Mouse (Mus musculus) neural tube, embryonic 15.5 days (tissue): ENCODE results near the gene Ern1. TPM values are rescaled to one million over a fixed set of nuclear protein-coding genes. Genes with fewer than 3 reads are reported as not detected.
"Not testable (repeated sequence)": the region's sequence is repeated elsewhere in the genome, so short reads cannot be mapped to it uniquely, and the experiment has no call there.

Experiments used
- ATAC-seq: fragments of 200-750 bp; cut with Nextera tagmentation; 2 replicates; pipeline ENCODE4 v1.8.0; 2017; ENCODE audit warnings: mild to moderate bottlenecking, moderate TSS enrichment, moderate library complexity; ENCODE audit not compliant: low FRiP score
- H3K27ac ChIP-seq: fragments of 300-500 bp; sonication (generic); replicated peaks from 2 replicates; pipeline ENCODE4 v1.5.1; 2015; ENCODE audit warnings: mild to moderate bottlenecking, inconsistent platforms
- H3K27me3 ChIP-seq: fragments of 300-500 bp; sonication (generic); replicated peaks from 2 replicates; pipeline ENCODE4 v1.6.1; 2015; ENCODE audit warnings: inconsistent platforms
- H3K36me3 ChIP-seq: fragments of 300-500 bp; sonication (generic); 2 replicates; pipeline ENCODE4 v1.6.1; 2015; ENCODE audit warnings: inconsistent platforms
- H3K4me1 ChIP-seq: fragments of 300-500 bp; sonication (generic); 2 replicates; pipeline ENCODE4 v1.6.1; 2015; ENCODE audit warnings: inconsistent platforms
- H3K4me2 ChIP-seq: fragments of 300-500 bp; sonication (generic); 2 replicates; pipeline ENCODE4 v1.6.1; 2015; ENCODE audit warnings: inconsistent platforms, mild to moderate bottlenecking, moderate library complexity
- H3K4me3 ChIP-seq: fragments of 300-500 bp; sonication (generic); replicated peaks from 2 replicates; pipeline ENCODE4 v1.5.1; 2015; ENCODE audit warnings: mild to moderate bottlenecking, inconsistent platforms
- H3K9ac ChIP-seq: fragments of 300-500 bp; sonication (generic); replicated peaks from 2 replicates; pipeline ENCODE4 v1.6.1; 2015; ENCODE audit warnings: mild to moderate bottlenecking, inconsistent platforms
- H3K9me3 ChIP-seq: fragments of 300-500 bp; sonication (generic); replicated peaks from 2 replicates; pipeline ENCODE4 v1.6.1; 2016; ENCODE audit warnings: inconsistent platforms
- whole genome bisulfite sequencing: fragments of 180-500 bp; shearing (Covaris S2); methylation state at CpG from one replicate; pipeline ENCODE4 v1.1.7; 2015; ENCODE audit warnings: mixed read lengths; 5-methylcytosine and 5-hydroxymethylcytosine counted together
- polyA plus RNA-seq: library from polyadenylated mRNA; unstranded; fragments of >200 nt; fragmentation: Nextera tagmentation; extraction: Ambion mirVana; gene quantifications from 2 replicates; pipeline ENCODE4 v1.2.1, GENCODE M21; 2015

Gene Ern1
- polyA plus RNA-seq, 1 experiment from 2014 or later, result 4.1 TPM

GRCm38 (mm10) chr11:106397656-106398055 is 90.0 kb downstream of the Ern1 start:
- no peak overlapping the region for H3K4me2 ChIP-seq
- H3K27me3 ChIP-seq, result no peaks in the 10 kb centered on the region
- no peak overlapping the region for H3K9ac ChIP-seq
- H3K27ac ChIP-seq, result no peak overlapping the region
- peaks cover 47% of the 10 kb centered on the region for H3K36me3 ChIP-seq
- no peak for ATAC-seq
- no peaks in the 10 kb centered on the region for H3K9me3 ChIP-seq
- H3K4me3 ChIP-seq, result no peak overlapping the region
- H3K4me1 ChIP-seq, result no peaks in the 10 kb centered on the region
- WGBS, result 87% methylated on average over 3 of the region's 3 CpGs

DNA sequence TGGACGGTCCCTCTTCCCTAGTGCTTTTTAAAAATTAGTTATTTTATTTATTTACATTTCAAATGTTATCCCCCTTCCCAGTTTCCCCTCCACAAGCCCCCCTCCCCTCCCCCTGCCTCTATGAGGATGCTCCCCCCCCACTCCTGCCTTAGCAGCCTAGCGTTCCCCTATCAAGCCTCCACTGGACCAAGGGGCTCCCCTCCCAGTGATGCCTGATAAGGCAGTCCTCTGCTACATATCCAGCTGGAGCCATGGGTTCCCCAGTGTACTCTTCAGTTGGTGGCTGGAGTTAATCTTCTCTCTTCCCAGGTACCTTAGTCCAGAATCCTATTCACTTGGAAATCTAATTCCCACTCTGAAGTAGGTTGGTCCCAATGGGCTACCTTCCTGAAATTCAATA is 93.6 kb downstream of the Ern1 start:
- not testable (repeated sequence) for H3K4me2 ChIP-seq, H3K4me3 ChIP-seq, H3K9me3 ChIP-seq, H3K27ac ChIP-seq, H3K27me3 ChIP-seq, ATAC-seq, H3K4me1 ChIP-seq, H3K9ac ChIP-seq
- peaks cover 17% of the 10 kb centered on the region for H3K36me3 ChIP-seq
- 88% methylated on average over 2 of the region's 2 CpGs for WGBS

DNA sequence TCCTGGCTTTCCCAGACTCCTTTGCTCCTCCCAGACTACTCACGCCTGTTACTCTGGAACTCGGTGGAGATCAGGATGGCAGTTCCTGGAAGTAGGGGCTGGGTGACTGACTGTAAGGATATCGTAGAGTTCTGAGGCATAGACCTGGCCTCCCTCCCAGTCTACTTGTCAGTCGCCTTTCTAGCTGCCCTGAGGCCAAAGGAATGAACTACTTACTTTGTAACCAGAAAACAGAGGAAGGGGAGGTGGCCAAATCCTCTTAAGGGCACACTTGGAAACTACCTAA is 94.4 kb downstream of the Ern1 start:
- Histone ChIP-seq H3K9me3 (no peaks in the 10 kb centered on the region), H3K27me3 (no peaks in the 10 kb centered on the region), H3K27ac (no peak overlapping the region), H3K4me1 (peaks cover 7% of the 10 kb centered on the region; the same call in 1 of the 2 replicates), H3K9ac (no peak overlapping the region), H3K4me2 (no peak overlapping the region), H3K36me3 (peaks cover 10% of the 10 kb centered on the region), H3K4me3 (no peak overlapping the region)
- no peak for ATAC-seq
- 70% methylated on average over 4 of the region's 4 CpGs for WGBS

DNA sequence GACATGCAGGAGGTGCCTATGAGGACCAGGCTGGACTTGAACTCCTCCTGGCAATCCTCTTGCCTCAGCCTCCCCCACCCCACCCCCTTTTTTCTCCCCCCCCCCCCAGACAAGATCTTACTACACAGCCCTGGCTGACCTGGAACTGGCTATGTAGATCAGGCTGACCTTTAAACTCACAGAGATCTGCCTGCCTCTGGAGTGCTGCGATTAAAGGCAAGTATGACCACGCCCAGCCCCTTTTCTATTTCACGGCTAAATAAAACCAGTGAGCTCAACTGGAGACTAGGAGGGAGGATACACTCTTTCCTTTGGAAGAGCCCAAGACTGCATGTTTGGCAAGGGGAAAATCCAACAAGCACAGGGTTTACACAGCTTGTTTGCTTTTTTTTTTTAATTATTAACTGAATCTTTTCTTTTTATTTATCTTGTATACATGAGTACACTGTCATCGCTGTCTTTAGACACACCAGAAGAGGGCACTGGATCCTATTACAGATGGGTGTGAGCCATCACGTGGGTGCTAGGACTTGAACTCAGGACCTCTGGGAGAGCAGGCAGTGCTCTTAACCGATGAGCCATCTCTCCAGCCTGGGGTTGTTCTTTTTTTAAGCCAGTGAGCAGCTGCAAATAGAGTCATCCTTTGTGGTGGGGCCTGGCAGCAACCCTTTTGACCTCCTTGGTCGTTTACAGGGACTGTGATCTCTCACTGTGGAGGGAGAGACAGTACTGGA is 94.9 kb downstream of the Ern1 start:
- Histone ChIP-seq H3K27ac (no peak overlapping the region), H3K36me3 (peaks cover 6% of the 10 kb centered on the region; the same call in 1 of the 2 replicates), H3K4me2 (no peak overlapping the region), H3K27me3 (no peaks in the 10 kb centered on the region), H3K9me3 (no peaks in the 10 kb centered on the region), H3K4me1 (peaks cover 7% of the 10 kb centered on the region; the same call in 1 of the 2 replicates), H3K9ac (no peak overlapping the region), H3K4me3 (no peak overlapping the region)
- ATAC-seq, result no peak
- WGBS, result 64% methylated on average over 7 of the region's 7 CpGs

- ATAC-seq, result peak; percentile 72; the same call in 1 of the 2 replicates
- Histone ChIP-seq H3K27ac (no peak overlapping the region), H3K9ac (no peak overlapping the region), H3K4me1 (peaks cover 7% of the 10 kb centered on the region; the same call in 1 of the 2 replicates), H3K4me2 (no peak overlapping the region), H3K36me3 (0 out of 2 replicates have a peak, but pooled peaks cover 5% of the 10 kb centered on the region), H3K9me3 (no peaks in the 10 kb centered on the region), H3K4me3 (no peak overlapping the region), H3K27me3 (no peaks in the 10 kb centered on the region)
- WGBS, result 31% methylated on average over 6 of the region's 6 CpGs
These were observed 96.0 kb downstream of the Ern1 start for GRCm38 (mm10) chr11:106391546-106392188.

DNA sequence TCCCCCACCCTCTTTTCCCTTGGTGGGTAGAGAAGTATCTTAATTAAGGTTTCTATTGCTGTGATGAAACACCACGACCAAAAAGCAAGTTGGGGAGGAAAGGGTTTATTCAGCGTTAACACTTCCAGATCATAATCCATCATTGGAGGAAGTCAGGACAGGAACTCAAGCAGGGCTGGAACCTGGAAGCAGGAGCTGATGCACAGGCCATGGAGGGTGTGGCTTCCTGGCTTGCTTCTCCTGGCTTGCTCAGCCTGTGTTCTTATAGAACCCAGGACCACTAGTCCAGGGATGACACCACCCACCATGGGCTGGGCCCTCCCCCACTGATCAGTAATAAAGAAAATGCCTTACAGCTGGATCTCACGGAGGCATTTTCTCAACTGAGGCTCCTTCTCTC is 96.9 kb downstream of the Ern1 start:
- H3K4me3 ChIP-seq, result no peak overlapping the region
- no peaks in the 10 kb centered on the region for H3K27me3 ChIP-seq
- WGBS, result 63% methylated on average over 3 of the region's 3 CpGs
- ATAC-seq, result no peak
- H3K27ac ChIP-seq, result no peak overlapping the region
- peaks cover 7% of the 10 kb centered on the region; the same call in 1 of the 2 replicates for H3K4me1 ChIP-seq
- 0 out of 2 replicates have a peak, but pooled peaks cover 5% of the 10 kb centered on the region for H3K36me3 ChIP-seq
- H3K9ac ChIP-seq, result no peak overlapping the region
- no peaks in the 10 kb centered on the region for H3K9me3 ChIP-seq
- no peak overlapping the region for H3K4me2 ChIP-seq

DNA sequence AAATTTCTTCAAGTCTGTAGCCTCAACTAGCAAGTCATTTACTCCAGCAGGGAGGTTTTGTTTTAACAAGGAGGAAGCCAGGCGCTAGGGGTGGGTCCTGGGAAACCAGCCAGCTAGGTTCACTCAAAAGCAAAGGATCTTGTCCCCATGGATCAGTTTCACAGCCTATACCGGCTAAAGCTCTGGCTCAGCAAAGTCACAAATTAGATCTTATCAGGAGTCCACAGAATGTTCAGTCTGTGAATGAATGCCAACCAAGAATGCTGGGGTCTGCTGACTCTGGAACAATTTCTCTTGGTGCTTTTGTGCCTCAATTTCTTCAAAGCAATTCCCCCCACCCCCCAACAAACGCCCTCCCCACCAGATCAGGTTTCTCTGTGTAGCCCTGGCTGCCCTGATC is 98.0 kb downstream of the Ern1 start:
- H3K4me1 ChIP-seq, result peaks cover 7% of the 10 kb centered on the region; the same call in 1 of the 2 replicates
- no peak overlapping the region for H3K4me3 ChIP-seq
- no peaks in the 10 kb centered on the region for H3K9me3 ChIP-seq
- WGBS, result 40% methylated on average over 3 of the region's 3 CpGs
- H3K4me2 ChIP-seq, result no peak overlapping the region
- no peak overlapping the region for H3K27ac ChIP-seq
- 0 out of 2 replicates have a peak, but pooled peaks cover 5% of the 10 kb centered on the region for H3K36me3 ChIP-seq
- no peaks in the 10 kb centered on the region for H3K27me3 ChIP-seq
- no peak for ATAC-seq
- no peak overlapping the region for H3K9ac ChIP-seq

DNA sequence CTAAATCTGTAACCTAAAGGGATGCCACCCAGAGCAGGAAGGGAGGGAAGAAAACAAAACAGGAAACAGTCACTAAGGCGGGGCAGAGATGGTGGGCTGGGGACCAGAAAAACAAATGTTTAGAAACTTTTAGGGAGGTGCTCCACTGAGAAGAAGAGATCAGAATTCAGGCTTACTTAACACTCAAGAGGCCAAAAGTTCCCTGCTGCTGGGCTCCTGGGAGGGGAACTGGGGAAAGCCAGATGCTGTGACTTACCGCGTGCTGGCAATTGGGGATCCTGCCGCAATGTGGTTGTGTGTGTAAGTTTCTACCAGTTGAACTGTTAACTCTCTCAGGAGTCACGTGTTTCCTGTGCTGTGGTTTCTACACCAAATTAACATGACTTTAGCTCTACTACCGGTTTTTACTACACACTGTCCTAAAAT is 99.8 kb downstream of the Ern1 start, which contains the start of gene Icam2:
Gene Icam2 (minus strand): TSS at position 285 of the 426 bp plus-strand sequence.
- Histone ChIP-seq H3K9ac (no peak within 1 kb of the TSS), H3K9me3 (no peaks in the 10 kb centered on the region), H3K27ac (no peak within 1 kb of the TSS), H3K4me1 (peaks cover 7% of the 10 kb centered on the region; the same call in 1 of the 2 replicates), H3K36me3 (no peaks in the 10 kb centered on the region), H3K4me2 (no peak within 1 kb of the TSS), H3K4me3 (no peak within 1 kb of the TSS), H3K27me3 (no peaks in the 10 kb centered on the region)
- 83% methylated on average over 6 of the region's 6 CpGs for WGBS
- ATAC-seq, result no peak

DNA sequence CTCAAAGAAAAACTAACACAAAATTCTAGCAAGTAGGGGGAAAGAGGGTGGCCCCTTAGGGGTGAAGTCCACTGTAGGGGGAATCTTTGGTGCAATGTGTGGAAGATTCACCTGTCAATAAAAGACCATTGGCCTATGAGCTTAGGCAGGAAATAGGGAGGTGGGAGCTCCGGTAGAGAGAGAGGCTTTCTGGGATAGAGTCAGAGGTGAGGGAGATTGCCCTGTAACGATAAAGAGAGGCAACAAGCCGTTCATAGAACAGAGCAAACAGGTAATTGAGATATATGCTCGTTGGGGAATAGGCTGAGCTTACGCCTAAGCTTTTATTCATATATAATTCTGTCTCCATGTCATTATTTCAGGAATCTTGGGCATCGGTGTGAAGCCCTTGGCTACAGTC is 100.6 kb downstream of the Ern1 start:
- H3K27me3 ChIP-seq, result no peaks in the 10 kb centered on the region
- H3K4me1 ChIP-seq, result peaks cover 7% of the 10 kb centered on the region; the same call in 1 of the 2 replicates
- H3K9me3 ChIP-seq, result no peaks in the 10 kb centered on the region
- no peak overlapping the region for H3K27ac ChIP-seq
- no peak overlapping the region for H3K4me2 ChIP-seq
- H3K4me3 ChIP-seq, result no peak overlapping the region
- no peaks in the 10 kb centered on the region for H3K36me3 ChIP-seq
- no peak for ATAC-seq
- 85% methylated on average over 6 of the region's 6 CpGs for WGBS
- no peak overlapping the region for H3K9ac ChIP-seq

DNA sequence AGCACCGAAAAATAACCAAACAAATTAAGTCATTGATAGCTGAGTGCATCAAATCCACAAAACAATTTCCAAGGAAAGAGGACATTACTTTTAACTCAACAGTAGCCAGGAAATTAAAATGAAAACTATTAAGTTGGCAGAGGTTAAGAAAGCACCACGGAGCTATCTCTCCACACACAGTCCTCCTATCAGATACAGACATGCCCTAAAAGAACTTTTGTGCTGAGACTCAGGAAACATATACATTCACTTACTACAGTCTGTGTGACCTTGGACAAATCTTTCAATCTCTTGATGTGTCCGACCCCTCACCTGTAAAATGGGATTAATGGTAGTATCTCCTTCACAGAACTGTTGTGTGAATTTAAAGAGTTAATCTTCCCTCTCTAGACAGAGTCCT is 101.2 kb downstream of the Ern1 start:
- Histone ChIP-seq H3K9me3 (no peaks in the 10 kb centered on the region), H3K4me3 (no peak overlapping the region), H3K27ac (no peak overlapping the region), H3K4me1 (peaks cover 7% of the 10 kb centered on the region; the same call in 1 of the 2 replicates), H3K27me3 (no peaks in the 10 kb centered on the region), H3K4me2 (no peak overlapping the region), H3K36me3 (no peaks in the 10 kb centered on the region), H3K9ac (no peak overlapping the region)
- ATAC-seq, result no peak
- WGBS, result 89% methylated on average over 3 of the region's 3 CpGs

DNA sequence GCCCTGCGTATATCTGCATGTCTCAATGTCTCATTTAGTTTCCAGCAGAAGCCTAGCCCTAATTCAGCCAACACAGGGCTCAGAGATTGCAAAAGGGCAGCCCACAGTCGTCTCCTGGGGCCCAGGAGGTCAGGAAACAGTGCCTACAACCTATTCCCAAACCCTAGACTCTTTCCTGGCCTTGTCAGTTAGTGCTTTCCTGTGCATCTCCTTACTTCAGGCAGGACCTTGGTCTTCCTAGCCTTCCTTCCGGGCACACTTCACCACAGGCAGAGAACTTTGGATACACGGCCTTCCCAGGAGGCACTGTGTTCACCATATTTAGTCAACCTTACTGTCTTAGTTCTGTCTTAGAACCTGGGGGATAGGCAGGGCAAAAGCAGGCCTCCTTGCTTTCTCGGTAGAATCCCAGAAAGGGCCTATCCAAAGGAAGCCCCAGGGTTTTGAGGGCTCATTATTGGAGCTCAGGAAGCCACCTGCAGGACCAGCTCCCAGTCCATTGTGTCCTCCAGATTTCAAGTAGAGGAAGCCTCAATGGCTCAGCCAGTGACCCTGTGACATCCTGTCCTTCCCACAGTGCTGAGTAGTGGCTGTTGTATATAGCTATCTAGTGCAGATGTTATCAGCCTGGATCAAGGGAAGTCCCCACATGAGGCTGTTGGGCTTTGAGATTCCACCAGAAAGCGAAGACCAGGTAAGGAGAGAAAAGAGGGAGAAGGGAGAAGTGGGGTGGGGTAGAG is 104.4 kb downstream of the Ern1 start:
- ATAC-seq, result no peak
- 83% methylated on average over 6 of the region's 6 CpGs for WGBS
- no peak overlapping the region for H3K9ac ChIP-seq
- no peak overlapping the region for H3K27ac ChIP-seq
- no peaks in the 10 kb centered on the region for H3K4me1 ChIP-seq
- no peaks in the 10 kb centered on the region for H3K9me3 ChIP-seq
- H3K4me2 ChIP-seq, result no peak overlapping the region
- H3K27me3 ChIP-seq, result no peaks in the 10 kb centered on the region
- H3K4me3 ChIP-seq, result no peak overlapping the region
- no peaks in the 10 kb centered on the region for H3K36me3 ChIP-seq
